Mouse (Mus musculus) layer of hippocampus, adult 9-10 months (tissue): ENCODE measurements around the gene Mtmr10.

Experiments
- DNase-seq: peaks from one replicate; pipeline ENCODE4 v3.0.0; 2022; ENCODE audit warnings: low spot score

Mtmr10 gene

DNA sequence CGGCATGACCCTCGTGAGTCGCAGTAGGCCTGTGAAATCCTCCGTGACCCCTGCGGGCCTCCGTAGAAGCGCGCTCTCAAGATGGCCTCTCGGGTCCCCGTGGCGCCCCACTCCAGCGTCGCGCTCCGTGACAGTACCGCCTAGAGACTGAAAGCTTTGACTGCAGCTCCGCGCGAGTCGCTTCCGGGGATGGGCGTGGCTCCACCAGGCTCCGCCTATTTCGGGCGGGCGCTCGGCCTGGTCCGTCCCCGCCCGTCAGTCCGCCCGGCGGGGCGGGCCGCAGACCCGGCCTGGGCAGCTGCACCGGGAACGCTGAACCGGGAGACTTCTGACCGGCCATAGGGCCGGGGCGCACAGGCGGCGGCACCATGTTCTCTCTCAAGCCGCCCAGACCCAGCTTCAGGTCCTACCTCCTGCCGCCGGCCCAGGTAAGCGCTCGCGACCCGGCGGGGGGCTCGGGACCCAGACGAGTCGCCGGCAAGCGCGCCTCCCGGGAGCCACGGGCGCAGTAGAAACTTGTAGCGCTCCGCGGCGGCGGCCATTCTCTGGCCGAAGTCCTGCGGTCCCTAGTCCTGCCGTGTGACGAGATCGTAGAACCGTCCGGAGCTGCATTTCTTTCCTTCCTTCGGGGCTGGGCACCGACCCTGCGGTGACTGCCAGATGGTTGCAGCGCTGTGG lies at the start of gene Mtmr10:
Gene Mtmr10, plus strand, starts transcription at position 240 of the 678 bp plus-strand sequence.
- peak; percentile 96 for DNase-seq

DNA sequence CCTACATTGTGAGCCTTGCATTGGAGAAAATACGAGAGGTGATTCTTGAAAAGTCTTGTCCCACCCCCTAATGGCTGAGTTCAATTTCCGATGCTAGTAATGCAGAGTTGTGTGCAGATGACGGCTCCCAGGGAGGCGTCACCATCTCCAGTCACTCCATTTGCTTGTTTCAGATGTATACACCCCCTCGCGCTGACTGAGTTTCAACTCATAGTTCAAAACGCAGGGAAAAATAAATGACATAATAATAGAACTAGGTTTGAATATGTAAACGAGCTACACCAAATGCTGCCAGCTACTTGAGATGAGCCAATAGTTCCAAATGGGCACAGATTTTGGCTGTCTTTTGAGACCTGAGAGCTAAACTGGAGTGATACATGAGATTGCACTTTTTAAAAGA lies 49.7 kb upstream of the Mtmr10 start:
- no peak for DNase-seq

DNA sequence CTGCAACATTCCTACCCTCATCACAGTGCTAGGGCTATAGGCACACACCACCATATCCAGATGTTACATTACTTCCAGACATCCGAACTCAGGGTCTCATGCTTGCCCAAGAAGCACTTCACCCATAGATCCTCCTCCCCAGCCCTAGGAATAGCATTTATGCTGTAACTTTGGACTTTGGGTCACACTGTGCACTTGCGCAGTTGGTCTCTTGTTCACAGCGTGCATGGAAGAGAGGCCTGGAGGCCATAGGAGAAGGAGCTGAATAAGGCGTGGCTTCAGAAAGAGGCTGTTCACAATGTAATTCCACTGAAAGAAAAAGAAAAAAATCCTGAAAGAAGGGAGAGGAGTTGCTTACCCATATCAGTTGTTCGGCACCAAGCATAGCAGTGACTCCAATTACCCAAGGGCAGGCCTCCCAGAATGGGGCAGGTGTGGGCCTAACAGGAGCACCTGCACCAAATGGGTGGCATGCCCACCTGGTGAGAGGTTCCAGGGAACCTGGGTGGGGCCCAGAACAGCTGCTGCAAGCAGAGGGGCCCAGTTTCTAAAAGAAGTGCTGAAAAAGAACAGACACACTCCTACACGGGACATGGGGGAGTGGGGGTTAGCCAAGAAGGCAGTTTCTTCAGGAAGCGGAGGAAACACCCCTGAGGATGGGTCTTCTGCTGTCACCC lies 48.9 kb upstream of the Mtmr10 start:
- no peak for DNase-seq

DNA sequence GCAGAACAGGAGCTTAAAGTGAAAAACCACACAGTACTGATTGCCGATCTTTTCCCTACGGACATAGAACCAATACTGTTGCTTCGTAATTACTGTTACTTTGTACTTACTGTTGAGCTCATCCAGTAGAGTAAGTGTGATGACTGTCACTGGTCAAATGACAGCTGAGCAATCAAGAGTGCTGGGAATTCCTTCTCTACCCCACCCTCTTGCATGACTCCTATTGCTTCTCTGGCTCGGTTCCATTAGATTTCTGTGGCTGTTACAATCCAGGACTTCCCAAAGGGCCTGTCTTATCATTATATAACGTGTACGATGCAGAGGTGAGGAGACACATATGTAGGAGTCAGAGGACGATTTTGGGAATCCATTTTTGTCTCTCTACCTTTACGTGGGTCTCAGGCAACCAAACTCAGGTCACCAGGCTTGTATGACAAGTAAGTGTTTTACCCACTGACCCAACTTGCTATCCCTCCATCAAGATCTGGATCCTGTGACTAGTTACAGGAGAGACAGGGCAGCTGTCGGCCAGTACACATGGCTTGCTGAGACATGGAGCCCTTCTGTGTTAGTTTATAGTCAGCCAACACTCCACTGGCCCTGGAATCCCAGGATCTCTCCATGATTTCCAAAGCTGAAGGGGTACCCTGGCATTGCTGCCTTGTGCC lies 48.2 kb upstream of the Mtmr10 start:
- DNase-seq, result no peak

DNA sequence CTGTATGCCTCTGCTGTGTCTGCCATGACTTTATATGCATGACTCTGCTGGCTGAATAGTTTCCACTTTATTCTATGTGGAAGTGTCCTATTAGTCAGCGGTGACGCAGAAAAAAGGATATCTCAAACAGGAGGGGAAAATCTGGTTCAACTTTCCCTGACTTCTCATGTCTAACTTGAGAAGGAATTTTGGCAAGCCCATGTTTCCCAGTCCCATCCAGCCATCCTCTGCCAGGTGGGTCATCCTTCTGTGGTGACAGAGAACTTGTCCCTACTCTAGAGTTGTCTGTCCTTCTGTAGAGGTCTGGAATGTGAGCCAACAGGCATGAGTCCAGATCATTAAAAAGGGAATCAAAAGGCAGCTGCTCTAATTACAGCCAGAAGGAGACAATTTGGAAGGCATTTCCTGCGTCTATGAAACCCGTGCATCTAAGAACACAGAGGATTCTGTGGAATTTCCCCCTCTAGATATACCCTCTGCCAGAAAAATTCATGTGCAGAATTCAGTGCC lies 47.6 kb upstream of the Mtmr10 start:
- no peak for DNase-seq

DNA sequence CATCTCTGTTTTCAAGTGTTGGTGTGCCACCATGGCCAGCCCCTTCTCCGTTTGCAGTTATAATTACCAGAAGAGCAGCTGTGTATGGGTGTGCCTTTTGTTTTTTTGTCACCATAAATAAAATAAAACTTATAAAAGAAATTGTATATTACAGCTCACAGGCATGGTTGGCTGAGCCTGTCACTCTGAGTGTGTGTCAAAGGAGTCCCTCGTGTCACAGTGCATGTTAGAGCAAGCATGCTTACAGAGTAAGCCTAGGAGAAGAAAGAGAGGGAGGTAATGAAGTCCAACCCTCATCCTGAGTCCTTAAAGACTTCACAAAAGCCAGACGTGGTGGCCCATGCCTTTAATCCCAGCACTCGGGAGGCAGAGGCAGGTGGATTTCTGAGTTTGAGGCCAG lies 45.0 kb upstream of the Mtmr10 start:
- DNase-seq, result no peak

DNA sequence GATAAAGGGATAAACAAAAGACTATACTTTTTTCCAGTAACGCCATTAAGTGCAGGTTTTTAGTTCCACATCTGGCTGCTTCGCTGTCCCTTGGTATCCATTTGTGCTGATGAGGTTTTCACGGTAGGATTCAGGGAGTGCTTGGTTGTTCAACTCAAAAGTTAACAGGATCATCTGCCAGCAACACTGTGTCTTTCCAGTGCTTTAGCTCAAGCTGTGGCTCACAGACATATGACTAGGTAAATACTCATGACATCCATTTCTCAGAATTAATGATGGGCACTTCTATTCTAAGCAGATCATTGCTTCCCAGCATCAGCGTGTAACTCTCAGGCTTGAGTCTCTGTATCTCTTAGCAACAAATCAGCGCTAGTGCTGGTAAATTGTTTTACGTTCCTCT lies 43.1 kb upstream of the Mtmr10 start:
- no peak for DNase-seq

DNA sequence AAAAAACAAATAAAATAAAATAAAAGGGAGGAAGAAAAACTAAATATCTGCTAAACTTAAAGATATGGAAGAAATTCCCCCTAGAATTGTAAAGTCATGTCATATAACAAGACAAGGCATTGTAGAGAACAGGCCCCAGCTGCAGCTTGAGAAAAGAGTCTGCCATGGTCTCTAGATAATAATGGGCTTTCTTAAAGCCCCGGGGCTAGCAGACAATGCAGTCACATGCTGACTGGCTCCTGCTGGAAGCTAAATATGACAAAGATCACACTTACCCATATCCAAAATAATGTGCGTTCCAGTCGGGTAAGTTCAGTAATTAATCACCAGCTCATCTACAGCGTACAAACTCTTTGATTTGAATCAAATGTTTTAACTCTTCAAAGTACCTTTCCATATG lies 40.7 kb upstream of the Mtmr10 start:
- DNase-seq, result no peak

DNA sequence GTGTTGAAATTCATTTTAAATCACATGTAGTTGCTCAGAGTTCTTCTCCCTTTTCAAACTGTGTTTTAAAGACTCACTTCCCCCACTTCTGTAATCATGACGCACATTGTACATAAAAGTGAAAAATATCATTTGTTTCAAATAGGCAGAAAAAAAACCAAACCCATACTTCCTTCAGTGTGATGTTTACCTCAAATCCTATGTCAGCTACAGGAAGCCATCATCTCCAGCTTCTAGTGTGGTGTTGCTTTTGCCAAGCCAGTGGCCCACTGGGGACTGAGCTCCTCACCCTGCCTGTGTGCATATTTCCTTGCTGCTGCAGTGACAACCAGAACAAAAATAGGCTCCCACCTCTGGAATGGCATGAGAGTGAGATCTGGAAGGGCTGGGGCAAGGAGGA lies 39.1 kb upstream of the Mtmr10 start:
- no peak for DNase-seq

DNA sequence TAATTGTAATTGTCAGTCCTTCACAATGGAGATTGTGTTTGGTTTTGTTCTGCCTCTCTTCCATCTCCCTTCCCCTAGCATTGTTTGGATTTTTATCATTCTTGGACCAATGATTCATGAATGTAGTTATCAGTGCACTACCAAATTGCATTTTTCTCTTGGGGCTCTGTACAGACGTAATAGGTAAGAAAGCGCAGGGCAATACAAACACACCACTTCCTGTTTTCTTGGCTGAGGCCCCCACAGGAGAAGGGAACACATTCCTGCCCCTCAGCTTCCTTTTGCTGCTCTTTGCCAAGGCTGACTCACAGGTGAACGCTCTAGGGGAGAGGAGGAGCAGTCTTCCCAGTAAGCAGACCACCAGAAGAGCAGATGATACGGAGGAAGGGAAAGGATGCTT lies 37.7 kb upstream of the Mtmr10 start:
- DNase-seq, result no peak

DNA sequence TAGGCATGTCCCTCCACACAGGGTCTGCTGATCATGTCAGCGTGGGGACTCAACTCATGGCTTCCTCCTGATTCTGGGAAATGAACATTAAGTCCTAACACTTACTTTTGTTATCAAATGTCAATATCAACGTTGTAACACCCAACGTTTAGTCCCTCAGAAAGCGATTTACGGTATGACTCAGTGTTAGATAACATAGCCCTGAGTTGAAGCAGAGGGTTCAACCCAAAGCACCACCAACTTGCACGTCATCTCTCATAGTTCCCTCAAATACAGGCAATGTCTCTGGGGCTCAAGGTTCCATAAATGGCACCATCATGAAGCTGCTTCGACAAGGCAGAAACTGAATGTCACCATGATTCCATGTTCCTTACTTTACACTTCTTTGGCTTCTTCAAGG lies 37.0 kb upstream of the Mtmr10 start:
- DNase-seq, result no peak

DNA sequence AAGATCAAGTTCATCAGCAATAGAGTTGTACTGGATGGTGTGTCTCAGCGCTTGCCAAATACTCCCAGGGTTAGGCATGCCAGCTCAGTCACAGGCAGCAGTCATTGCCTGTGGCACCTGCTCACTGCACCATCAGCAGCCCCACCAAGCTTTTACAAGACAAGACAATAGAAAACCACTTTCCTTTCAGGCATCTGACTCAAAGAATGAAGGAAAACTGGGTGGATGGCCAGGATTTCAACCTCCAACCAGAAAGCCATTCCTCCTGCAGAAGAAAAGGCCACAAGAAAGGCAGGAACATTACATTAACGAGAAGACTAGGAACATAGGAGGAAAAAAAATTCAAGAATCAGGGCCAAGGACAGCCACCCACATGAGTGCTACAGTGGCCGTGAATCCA lies 33.7 kb upstream of the Mtmr10 start:
- DNase-seq, result no peak

DNA sequence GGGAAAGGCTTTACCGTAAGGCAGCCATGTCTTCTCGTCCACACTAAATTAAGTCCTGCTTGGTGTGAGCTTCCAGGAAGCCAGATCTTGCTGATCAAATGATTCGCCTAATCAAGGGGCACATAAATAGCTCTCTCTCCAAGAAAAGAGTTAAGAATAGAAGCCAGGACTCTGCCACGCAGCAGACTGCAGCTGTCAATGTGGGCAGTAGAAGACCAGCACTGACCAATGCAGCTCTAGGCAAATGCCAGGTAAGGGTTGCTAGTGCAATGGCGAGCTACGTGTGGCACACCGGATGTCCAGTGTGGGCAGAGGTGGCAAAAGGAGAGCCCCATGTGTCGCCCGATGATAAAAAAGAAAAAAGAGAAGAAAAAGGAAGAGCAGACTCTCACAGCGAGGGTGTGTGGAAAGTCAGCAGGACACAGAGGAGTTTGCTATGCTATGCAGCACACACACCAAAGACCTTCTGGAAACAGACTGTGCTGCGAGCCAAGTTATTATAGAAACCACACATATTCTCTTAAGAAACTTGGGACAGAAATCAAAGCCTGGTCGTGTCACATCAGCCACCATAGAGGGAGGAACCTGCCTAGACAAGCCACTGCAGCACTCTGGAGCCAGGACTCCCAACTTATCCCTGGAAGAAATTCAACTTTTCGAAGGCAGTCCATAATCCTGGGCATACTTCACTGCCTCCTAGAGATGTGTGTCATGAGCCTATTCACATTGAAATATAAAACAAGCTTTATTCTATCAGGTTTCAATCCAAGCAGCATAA lies 21.8 kb upstream of the Mtmr10 start:
- no peak for DNase-seq

DNA sequence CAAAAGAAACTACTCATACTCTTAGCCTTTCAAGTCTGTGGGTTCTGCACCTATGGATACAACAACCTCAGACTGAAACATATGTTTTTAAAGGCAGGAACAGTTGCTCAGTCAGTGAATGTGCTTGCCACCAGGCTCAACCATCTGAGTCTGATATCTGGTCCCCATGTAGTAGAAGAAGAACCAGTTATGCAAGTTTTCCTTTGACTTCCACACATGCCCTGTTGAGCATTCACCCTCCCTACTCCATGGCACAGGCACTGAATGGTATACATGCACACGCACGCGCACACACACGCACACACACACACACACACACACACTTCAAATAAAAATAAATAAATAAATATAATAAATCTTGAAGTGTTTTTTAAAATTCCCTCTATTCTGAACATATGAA lies 20.9 kb upstream of the Mtmr10 start:
- no peak for DNase-seq

DNA sequence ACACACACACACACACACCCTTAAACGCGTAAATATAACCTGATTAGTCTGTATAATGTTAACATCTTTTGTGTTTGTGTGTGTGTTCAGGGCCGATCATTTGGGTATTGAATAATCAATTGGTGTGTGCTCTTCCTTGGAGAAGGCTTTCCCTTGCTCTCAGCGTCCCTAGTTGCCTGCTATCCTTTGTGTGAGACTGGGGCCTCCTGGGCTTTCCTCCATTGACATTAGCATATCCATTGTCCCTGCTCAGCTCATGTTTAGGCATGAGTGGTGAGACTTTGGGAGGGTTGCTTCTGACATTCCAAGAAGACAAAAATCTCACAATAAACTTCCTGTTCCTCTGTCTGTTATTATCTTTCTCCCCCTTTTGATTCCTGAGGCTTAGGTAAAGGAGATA lies 15.5 kb upstream of the Mtmr10 start:
- no peak for DNase-seq

DNA sequence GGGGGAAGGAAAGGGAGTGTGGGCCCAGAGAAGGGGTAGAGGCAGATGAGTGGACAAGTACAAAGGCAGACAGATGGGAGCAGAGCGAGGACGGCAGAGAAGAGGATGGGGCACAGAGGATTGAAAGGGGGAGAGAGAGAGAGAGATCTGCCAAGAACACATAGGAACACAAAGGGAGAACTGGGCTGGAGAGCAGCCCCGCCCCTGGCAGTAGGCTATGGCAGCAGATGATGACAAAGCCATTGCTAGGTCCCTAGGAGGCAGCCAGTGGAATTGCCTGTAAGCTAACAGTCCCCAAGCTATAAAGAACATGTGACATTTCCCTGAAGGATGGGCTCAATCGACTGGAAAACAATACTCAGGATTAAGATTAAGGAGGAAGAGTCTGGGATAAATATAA lies 11.9 kb upstream of the Mtmr10 start:
- DNase-seq, result no peak

DNA sequence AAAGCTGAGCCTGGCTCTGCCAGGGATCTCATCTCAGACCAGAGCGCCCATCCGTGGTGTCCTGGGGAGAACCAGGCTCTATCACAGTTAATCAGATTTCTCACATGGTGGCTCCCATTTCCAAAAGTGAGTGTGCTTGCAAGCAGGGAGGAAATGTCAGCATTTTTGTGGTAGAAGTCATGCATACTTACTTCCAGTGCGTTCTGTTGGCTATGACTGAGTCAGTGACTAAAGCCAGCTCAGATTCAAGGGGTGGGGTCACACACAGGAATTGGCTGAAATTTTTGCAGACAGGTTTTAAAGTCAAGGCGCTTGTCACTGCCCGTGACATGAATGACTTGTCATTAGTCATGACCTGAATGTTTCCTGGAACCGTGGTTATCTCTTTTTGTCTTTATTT lies 10.5 kb upstream of the Mtmr10 start:
- no peak for DNase-seq

DNA sequence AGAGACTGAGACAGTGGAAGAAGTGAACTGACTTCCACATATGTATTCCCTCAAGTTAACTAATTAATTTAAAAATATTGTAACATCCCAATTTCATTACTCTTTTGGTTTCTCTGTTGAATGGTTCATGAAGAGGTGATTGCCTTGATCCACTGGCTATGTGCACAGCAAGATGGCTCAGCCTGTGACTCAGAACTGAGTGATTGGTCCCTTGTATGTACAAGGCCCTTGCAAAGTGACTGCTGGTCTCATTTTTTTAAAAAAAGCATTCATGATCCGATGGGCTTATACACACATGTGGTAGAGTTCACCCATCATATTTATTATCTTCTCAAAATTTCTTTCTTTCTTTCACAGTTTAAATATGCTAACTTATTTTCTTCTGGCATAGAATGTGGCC lies 8.9 kb upstream of the Mtmr10 start:
- no peak for DNase-seq

DNA sequence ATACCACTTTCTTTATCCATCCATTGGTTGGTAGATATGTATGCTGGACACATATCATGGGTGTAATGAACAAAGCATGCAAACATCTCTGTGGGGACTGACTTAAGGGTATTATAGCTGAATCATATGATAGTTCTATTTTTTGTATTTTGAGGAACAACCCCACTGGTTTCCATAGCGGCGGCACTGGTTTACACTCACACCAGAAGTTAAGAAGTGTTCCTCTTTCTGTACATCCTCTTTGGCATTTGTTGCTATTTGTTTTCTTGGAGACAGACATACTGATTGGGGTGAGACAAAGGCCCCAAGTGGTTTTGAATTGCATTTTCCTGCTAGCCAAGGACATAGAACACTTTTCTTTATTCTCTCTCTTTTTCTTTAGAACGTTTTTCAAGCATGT lies 7.9 kb upstream of the Mtmr10 start:
- no peak for DNase-seq

DNA sequence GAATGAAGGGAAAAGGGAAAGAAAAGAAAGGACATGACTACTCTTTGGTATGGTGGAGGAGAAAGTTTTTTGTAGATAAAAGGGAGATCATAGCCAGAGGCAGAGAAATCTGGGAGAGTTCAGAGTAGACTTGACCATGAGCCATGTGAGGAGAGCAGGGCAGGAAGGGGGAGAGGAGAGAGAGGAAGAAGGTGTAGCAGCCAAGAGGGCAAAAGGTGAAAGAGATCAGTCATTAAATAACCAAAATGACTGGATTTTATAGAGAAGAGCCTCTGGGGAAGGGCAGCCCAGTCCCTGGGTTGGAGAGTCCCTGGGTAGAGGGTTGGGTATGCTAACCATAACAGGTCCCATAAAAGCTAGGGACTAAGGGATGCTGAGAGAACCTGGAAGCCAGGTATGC lies 887 bp upstream of the Mtmr10 start:
- no peak for DNase-seq

DNA sequence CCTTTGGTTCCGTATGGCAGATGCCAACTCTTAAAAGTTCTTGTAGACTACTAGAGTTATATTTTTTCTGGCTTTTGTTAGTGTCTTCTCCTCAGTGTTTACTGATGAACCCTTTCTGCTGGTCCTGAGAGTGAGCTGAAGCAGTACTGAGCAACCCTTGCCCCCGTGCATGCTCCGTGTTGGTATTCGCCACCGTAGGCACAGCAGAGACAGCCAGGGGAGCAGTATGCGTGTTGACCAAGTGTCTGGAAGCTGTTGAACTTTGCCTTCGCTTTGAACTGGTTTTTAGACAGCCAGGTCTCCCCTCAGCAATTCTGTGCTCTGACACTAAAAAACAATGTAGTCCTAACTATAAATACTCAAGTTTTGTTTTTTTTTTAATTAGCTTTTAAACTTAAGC lies 2.0 kb downstream of the Mtmr10 start:
- no peak for DNase-seq

DNA sequence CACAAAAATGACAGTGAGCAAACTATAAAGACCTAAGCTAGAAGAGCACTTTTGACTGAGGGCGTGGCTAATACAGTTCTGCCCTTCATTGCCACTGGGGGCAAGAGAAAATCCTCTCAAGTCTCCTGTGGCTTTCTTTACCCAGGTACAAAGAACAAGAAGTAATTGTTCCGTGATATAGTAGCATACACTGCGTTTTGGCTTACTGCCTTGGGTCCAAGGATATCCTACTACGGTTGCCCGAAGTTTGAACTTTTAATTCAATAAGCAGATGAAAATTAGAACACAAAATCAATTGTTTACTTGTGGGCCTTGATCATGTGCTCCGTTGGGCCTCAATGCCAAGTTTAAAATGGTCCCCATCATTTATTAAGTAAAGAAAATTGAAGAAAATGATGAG lies 3.0 kb downstream of the Mtmr10 start:
- no peak for DNase-seq

DNA sequence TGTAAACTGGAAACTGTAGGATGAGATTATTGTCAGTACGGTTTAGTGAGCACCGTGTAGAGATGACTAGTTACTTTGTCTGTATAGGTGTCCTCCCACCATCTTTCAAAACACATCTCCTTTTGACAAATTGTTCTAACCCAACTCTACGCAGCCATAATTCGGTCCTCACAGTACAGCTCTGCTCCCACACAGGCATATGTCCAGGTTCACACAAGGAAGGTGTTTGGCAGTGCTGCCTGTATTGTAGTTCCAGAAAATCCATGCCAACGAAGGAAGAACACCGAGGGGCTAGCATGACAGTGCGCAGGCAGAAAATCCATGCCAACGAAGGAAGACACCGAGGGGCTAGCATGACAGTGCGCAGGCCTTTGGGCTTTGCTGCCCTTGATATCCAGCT lies 4.3 kb downstream of the Mtmr10 start:
- DNase-seq, result no peak
